ENCODE assay signal across 16 mouse cellular contexts in the genomic region with DNA sequence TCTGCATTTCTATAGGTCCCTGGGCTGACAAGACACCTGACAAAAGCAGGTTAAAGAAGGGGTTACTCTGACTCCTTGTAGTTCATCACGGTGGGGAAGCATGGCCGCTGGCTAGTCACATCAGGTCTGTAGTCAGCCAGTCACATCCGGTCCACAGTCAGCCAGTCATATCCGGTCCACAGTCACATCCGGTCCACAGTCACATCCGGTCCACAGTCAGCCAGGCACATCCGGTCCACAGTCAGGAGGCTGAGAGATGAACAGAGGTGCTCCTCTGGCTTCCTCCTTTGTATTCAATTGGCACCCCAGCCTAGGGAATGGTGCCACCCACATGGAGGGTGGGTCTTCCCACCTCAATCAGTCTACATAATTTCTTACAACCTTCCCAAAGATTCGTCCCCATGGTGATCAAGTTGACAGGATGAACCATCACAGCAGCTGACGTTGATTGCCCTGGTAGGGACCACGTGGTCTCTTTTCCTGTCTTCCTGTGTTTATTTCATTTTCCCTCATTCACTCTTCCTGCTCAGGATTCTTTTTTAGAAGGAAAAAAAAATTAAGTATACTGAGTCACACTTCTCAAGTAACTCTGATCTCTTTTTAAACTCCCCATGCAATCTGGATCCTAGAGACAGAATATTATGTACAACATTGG. TPM values are rescaled to one million over a fixed set of nuclear protein-coding genes. Genes with fewer than 3 reads are reported as not detected.
A peak's percentile ranks its signal among the peaks of the same experiment; 100 is the strongest.
DNase-seq lines count a peak whose midpoint lies in the region; ATAC-seq and TF ChIP-seq lines count a peak whose summit lies in the region.
"Had no signal": no experiment of that assay in that cellular context is flagged by ENCODE, and none has a peak within 500 bp of the region (broad histone marks: within the 10 kb centered on the region; RNA-seq: fewer than 3 reads in every experiment).

A gene (minus strand): TSS at position 139 of the 655 bp plus-strand sequence.

- H3K4me3 ChIP-seq in heart, adult 2 months, result no peak within 1 kb of the TSS
- no peak within 1 kb of the TSS for H3K4me3 ChIP-seq in heart, embryonic 12.5 days
- no peak within 1 kb of the TSS for H3K4me3 ChIP-seq in spleen, adult 2 months (ENCODE audit: extremely low read depth, insufficient read depth, insufficient read length)
- no peak within 1 kb of the TSS for H3K4me3 ChIP-seq in hindbrain, postnatal 0 days (ENCODE audit: low read length)
- H3K4me3 ChIP-seq: heart, embryonic 15.5 days; liver, embryonic 13.5 days; myocyte had no signal

- peaks cover 2% of the 10 kb centered on the region; the same call in 1 of the 2 replicates for H3K4me1 ChIP-seq in heart, adult 2 months (ENCODE audit: control insufficient read depth, insufficient read depth, low read length)
- H3K4me1 ChIP-seq in heart, embryonic 12.5 days (replicated peaks), result 0 out of 2 replicates have a peak, but pooled peaks cover 3% of the 10 kb centered on the region
- no peaks in the 10 kb centered on the region for H3K4me1 ChIP-seq in spleen, adult 2 months (ENCODE audit: control insufficient read depth, insufficient read depth, insufficient read length)
- H3K4me1 ChIP-seq in hindbrain, postnatal 0 days (ENCODE audit: insufficient read depth, low read length), result no peaks in the 10 kb centered on the region
- H3K4me1 ChIP-seq: liver, embryonic 13.5 days had no signal

- no peak within 1 kb of the TSS for H3K9ac ChIP-seq in heart, adult 2 months (ENCODE audit: low read depth, low read length)
- H3K9ac ChIP-seq in heart, embryonic 12.5 days, result no peak within 1 kb of the TSS
- H3K9ac ChIP-seq in hindbrain, postnatal 0 days (replicated peaks; ENCODE audit: low read length), result no peak within 1 kb of the TSS
- H3K9ac ChIP-seq: heart, embryonic 15.5 days; liver, embryonic 13.5 days had no signal

- H3K27me3 ChIP-seq in heart, adult 2 months (ENCODE audit: control insufficient read depth, insufficient read depth, low read length), result no peaks in the 10 kb centered on the region
- H3K27me3 ChIP-seq in heart, embryonic 12.5 days (replicated peaks), result peaks cover 15% of the 10 kb centered on the region; the same call in 1 of the 2 replicates
- H3K27me3 ChIP-seq in spleen, adult 2 months (ENCODE audit: control insufficient read depth, insufficient read depth, low read length), result no peaks in the 10 kb centered on the region
- 0 out of 2 replicates have a peak, but pooled peaks cover 2% of the 10 kb centered on the region for H3K27me3 ChIP-seq in splenic B cell, adult 2 months (ENCODE audit: control insufficient read depth, insufficient read depth, low read length, poor library complexity, severe bottlenecking)
- no peaks in the 10 kb centered on the region for H3K27me3 ChIP-seq in hindbrain, postnatal 0 days (ENCODE audit: insufficient read depth, low read length)

- no peak for ATAC-seq in heart, embryonic 12.5 days (ENCODE audit: insufficient number of reproducible peaks, low FRiP score)
- no peak for ATAC-seq in hindbrain, postnatal 0 days
- ATAC-seq: activated CD4-positive, CD25-positive, alpha-beta regulatory T cell, adult 4 months; CD4-positive, CD25-positive, alpha-beta regulatory T cell, adult 4 months; intestine, postnatal 0 days had no signal

- H3K9me3 ChIP-seq in heart, embryonic 12.5 days (replicated peaks), result no peaks in the 10 kb centered on the region
- no peaks in the 10 kb centered on the region for H3K9me3 ChIP-seq in hindbrain, postnatal 0 days (ENCODE audit: low read length)
- H3K9me3 ChIP-seq: heart, embryonic 15.5 days; liver, embryonic 13.5 days had no signal

- TF ChIP-seq EP300 in heart, adult 2 months (IDR thresholded peaks at IDR 0.05; ENCODE audit: insufficient read depth, low read depth, low read length), result no peak

- H3K36me3 ChIP-seq in heart, adult 2 months (ENCODE audit: control insufficient read depth, insufficient read depth, low read length), result no peaks in the 10 kb centered on the region
- no peaks in the 10 kb centered on the region for H3K36me3 ChIP-seq in heart, embryonic 12.5 days
- no peaks in the 10 kb centered on the region for H3K36me3 ChIP-seq in spleen, adult 2 months (ENCODE audit: control insufficient read depth, insufficient read depth, low read length)
- H3K36me3 ChIP-seq in splenic B cell, adult 2 months (ENCODE audit: control insufficient read depth, insufficient read depth, low read length, poor library complexity, severe bottlenecking), result no peaks in the 10 kb centered on the region
- no peaks in the 10 kb centered on the region for H3K36me3 ChIP-seq in hindbrain, postnatal 0 days (ENCODE audit: insufficient read depth, low read length)
- H3K36me3 ChIP-seq: heart, embryonic 15.5 days; liver, embryonic 13.5 days had no signal

- TF ChIP-seq CTCF in heart, adult 2 months (IDR thresholded peaks at IDR 0.05), result no peak
- TF ChIP-seq CTCF in spleen, adult 2 months (IDR thresholded peaks at IDR 0.05; ENCODE audit: extremely low read depth, insufficient read depth, insufficient read length, insufficient replicate concordance), result no peak
- no peak for TF ChIP-seq CTCF in hindbrain, postnatal 0 days (IDR thresholded peaks at IDR 0.05; ENCODE audit: low read depth)

- no peak within 1 kb of the TSS for H3K4me2 ChIP-seq in heart, embryonic 12.5 days
- no peak within 1 kb of the TSS for H3K4me2 ChIP-seq in hindbrain, postnatal 0 days (ENCODE audit: low read depth, low read length)
- H3K4me2 ChIP-seq: heart, embryonic 15.5 days; liver, embryonic 13.5 days had no signal

- no peak for TF ChIP-seq POLR2A in heart, adult 2 months (IDR thresholded peaks at IDR 0.05; ENCODE audit: insufficient read depth, low read depth, low read length)
- no peak for TF ChIP-seq POLR2A in spleen, adult 2 months (IDR thresholded peaks at IDR 0.05; ENCODE audit: low read depth, low read length)

- intact Hi-C loops in heart, adult 2 months (cut with DNase I), result no loop called here

- no peak for DNase-seq in heart, adult 2 months
- DNase-seq in spleen, adult 2 months (ENCODE audit: low read depth in 1 of 2, low spot score in 2 of 2), result no peak
- no peak for DNase-seq in spleen, postnatal 36 days (ENCODE audit: low spot score in 2 of 2)
- DNase-seq in adrenal gland, postnatal 14 days, result no peak
- DNase-seq in splenic B cell, adult 2 months (ENCODE audit: low read depth, low spot score), result peak; percentile 15
- no peak for DNase-seq in layer of hippocampus, adult 8-10 months (ENCODE audit: low spot score in 2 of 2)
- DNase-seq in hindbrain, postnatal 0 days (ENCODE audit: low spot score), result no peak
- DNase-seq: liver, embryonic 13.5 days had no signal

- H3K79me2 ChIP-seq in heart, adult 2 months (replicated peaks; ENCODE audit: control insufficient read depth, insufficient read depth, low read length), result no peaks in the 10 kb centered on the region

- H3K27ac ChIP-seq in heart, adult 2 months, result no peak within 1 kb of the TSS
- H3K27ac ChIP-seq in heart, embryonic 12.5 days (ENCODE audit: poor library complexity, severe bottlenecking), result no peak within 1 kb of the TSS
- H3K27ac ChIP-seq in spleen, adult 2 months (ENCODE audit: insufficient read depth, low read length), result no peak within 1 kb of the TSS
- no peak within 1 kb of the TSS for H3K27ac ChIP-seq in hindbrain, postnatal 0 days
- H3K27ac ChIP-seq: heart, embryonic 15.5 days; liver, embryonic 13.5 days had no signal

- 46% methylated on average over 10 of the region's 10 CpGs for WGBS in heart, adult 2 months
- 62% methylated on average over 10 of the region's 10 CpGs for WGBS in heart, embryonic 12.5 days
- WGBS in spleen, adult 2 months, result 62% methylated on average over 10 of the region's 10 CpGs
- 73% methylated on average over 10 of the region's 10 CpGs for WGBS in hindbrain, postnatal 0 days

RNA-seq across cellular contexts. Expression of the gene that starts here (rescaled TPM):
- 10 to 100 TPM; 24.8 to 33.0 TPM for total RNA-seq in heart, adult 2 months (2021)
- 87.6 and 129 TPM in 2 replicates for polyA plus RNA-seq in heart, adult 2 months (2012; rRNA removed)
- polyA plus RNA-seq in heart, embryonic 12.5 days (2016; fragmentation: Nextera tagmentation; extraction: Ambion mirVana), result 2.5 and 2.6 TPM in 2 replicates
- 43.7 and 65.5 TPM in 2 replicates for polyA plus RNA-seq in spleen, adult 2 months (2012; rRNA removed)
- total RNA-seq in adrenal gland, postnatal 14 days (2021), result 9.2 and 13.2 TPM in 2 replicates
- total RNA-seq in layer of hippocampus, adult 8-10 months (2022), result 1 to 10 TPM in 2 of 4 experiments, under 1 TPM in 2; 0.94 to 3.0 (median 1.6) TPM
- total RNA-seq in hindbrain, postnatal 0 days (2014; rRNA removed), result 0.94 TPM in 1 of 2 replicates, not detected in the other
- 1.1 and 1.9 TPM in 2 replicates for polyA plus RNA-seq in hindbrain, postnatal 0 days (2015; fragmentation: Nextera tagmentation; extraction: Ambion mirVana)
- total RNA-seq: common myeloid progenitor, adult 5-6 weeks; megakaryocyte-erythroid progenitor cell, adult 5-6 weeks had no signal
- polyA plus RNA-seq: activated CD4-positive, CD25-positive, alpha-beta regulatory T cell, adult 4 months; CD4-positive, CD25-positive, alpha-beta regulatory T cell, adult 4 months; liver, embryonic 13.5 days had no signal

Comparison
In these comparisons a context has a peak if more than half of its experiments do, and no peak if none do; other contexts are left out.
1. RNA of the gene that starts here (polyA plus RNA-seq): 87.6 to 129 TPM in heart, adult 2 months and 43.7 to 65.5 TPM in spleen, adult 2 months; 2.5 to 2.6 TPM in heart, embryonic 12.5 days and 1.1 to 1.9 TPM in hindbrain, postnatal 0 days; every median in the first group is over 10 times any median in the second.